Comparison of ENCODE assay signal across 17 mouse cellular contexts in genomic region chr5:110875286-110875685, GRCm38 (mm10). TPM values are rescaled to one million over a fixed set of nuclear protein-coding genes. Genes with fewer than 3 reads are reported as not detected.
DNase-seq lines count a peak whose midpoint lies in the region; ATAC-seq lines count a peak whose summit lies in the region.
"Had no signal": no experiment of that assay in that cellular context is flagged by ENCODE, and none has a peak within 500 bp of the region (broad histone marks: within the 10 kb centered on the region; RNA-seq: fewer than 3 reads in every experiment).

No protein-coding gene starts in this region.

- WGBS in forebrain, embryonic 10.5 days, result 97% methylated on average over 1 of the region's 1 CpGs
- WGBS in forebrain, embryonic 14.5 days, result 100% methylated on average over 1 of the region's 1 CpGs
- WGBS in hindbrain, embryonic 12.5 days, result 71% methylated on average over 1 of the region's 1 CpGs
- 78% methylated on average over 1 of the region's 1 CpGs for WGBS in hindbrain, embryonic 14.5 days

- H3K9ac ChIP-seq in forebrain, embryonic 14.5 days (ENCODE audit: low read length), result no peak overlapping the region
- H3K9ac ChIP-seq in hindbrain, embryonic 12.5 days, result no peak overlapping the region
- H3K9ac ChIP-seq in hindbrain, embryonic 14.5 days, result no peak overlapping the region
- H3K9ac ChIP-seq: forebrain, embryonic 13.5 days; kidney, embryonic 15.5 days had no signal

- H3K4me3 ChIP-seq in forebrain, embryonic 10.5 days, result no peak overlapping the region
- H3K4me3 ChIP-seq in forebrain, embryonic 14.5 days (ENCODE audit: low read depth, low read length), result no peak overlapping the region
- no peak overlapping the region for H3K4me3 ChIP-seq in hindbrain, embryonic 12.5 days
- H3K4me3 ChIP-seq in hindbrain, embryonic 14.5 days (replicated peaks; ENCODE audit: low read length), result no peak overlapping the region
- H3K4me3 ChIP-seq: forebrain, embryonic 13.5 days; hindbrain, embryonic 10.5 days; kidney, embryonic 15.5 days had no signal

- peaks cover 14% of the 10 kb centered on the region for H3K4me1 ChIP-seq in forebrain, embryonic 10.5 days
- H3K4me1 ChIP-seq in forebrain, embryonic 14.5 days (ENCODE audit: control insufficient read depth, insufficient read depth, low read length), result 0 out of 2 replicates have a peak, but pooled peaks cover 2% of the 10 kb centered on the region
- H3K4me1 ChIP-seq in hindbrain, embryonic 12.5 days, result peaks cover 2% of the 10 kb centered on the region
- H3K4me1 ChIP-seq in hindbrain, embryonic 14.5 days (replicated peaks; ENCODE audit: control insufficient read depth, insufficient read depth, low read length), result peaks cover 10% of the 10 kb centered on the region

- H3K4me2 ChIP-seq in forebrain, embryonic 14.5 days (ENCODE audit: low read length), result no peak overlapping the region
- no peak overlapping the region for H3K4me2 ChIP-seq in hindbrain, embryonic 12.5 days (replicated peaks)
- H3K4me2 ChIP-seq in hindbrain, embryonic 14.5 days (replicated peaks), result no peak overlapping the region
- H3K4me2 ChIP-seq: forebrain, embryonic 13.5 days; kidney, embryonic 15.5 days had no signal

- DNase-seq in forebrain, embryonic 10.5 days (ENCODE audit: extremely low spot score, low spot score), result no peak
- DNase-seq in forebrain, embryonic 14.5 days (ENCODE audit: low spot score), result no peak
- no peak for DNase-seq in hindbrain, embryonic 14.5 days (ENCODE audit: low spot score)
- peak; percentile 16 for DNase-seq in ovary, postnatal 36 days (ENCODE audit: low spot score)
- no peak for DNase-seq in ovary, adult 18-20 months (ENCODE audit: low spot score)
- DNase-seq in layer of hippocampus, adult 18-20 months (ENCODE audit: low spot score in 2 of 2), result no peak
- DNase-seq: cerebellum, adult 9-11 months; gastrocnemius, postnatal 25 days; lung, adult 18-20 months; thymus, adult 2 months had no signal

- peak overlapping the region; percentile 33; the same call in 1 of the 2 replicates for H3K27ac ChIP-seq in forebrain, embryonic 10.5 days
- no peak overlapping the region for H3K27ac ChIP-seq in forebrain, embryonic 14.5 days (ENCODE audit: low read depth, low read length)
- peak overlapping the region; percentile 55 for H3K27ac ChIP-seq in hindbrain, embryonic 12.5 days
- no peak overlapping the region for H3K27ac ChIP-seq in hindbrain, embryonic 14.5 days
- H3K27ac ChIP-seq: forebrain, embryonic 13.5 days; hindbrain, embryonic 10.5 days; kidney, embryonic 15.5 days had no signal

- H3K36me3 ChIP-seq in forebrain, embryonic 10.5 days (replicated peaks), result peaks cover 56% of the 10 kb centered on the region
- H3K36me3 ChIP-seq in forebrain, embryonic 14.5 days (ENCODE audit: control insufficient read depth, insufficient read depth, low read length), result peaks cover 5% of the 10 kb centered on the region; the same call in 1 of the 2 replicates
- H3K36me3 ChIP-seq in hindbrain, embryonic 12.5 days, result peaks cover under 1% of the 10 kb centered on the region; the same call in 1 of the 2 replicates
- no peaks in the 10 kb centered on the region for H3K36me3 ChIP-seq in hindbrain, embryonic 14.5 days (replicated peaks; ENCODE audit: control insufficient read depth, insufficient read depth)

- no peak for ATAC-seq in forebrain, embryonic 14.5 days
- ATAC-seq in hindbrain, embryonic 12.5 days (ENCODE audit: low FRiP score), result no peak
- no peak for ATAC-seq in hindbrain, embryonic 14.5 days (ENCODE audit: low FRiP score)
- ATAC-seq in megakaryocyte-erythroid progenitor cell, adult 5-6 weeks (replicated peaks; ENCODE audit: low FRiP score, low TSS enrichment, poor library complexity, severe bottlenecking), result peak; percentile 43; the same call in 1 of the 2 replicates
- ATAC-seq: activated CD4-positive, CD25-positive, alpha-beta regulatory T cell, adult 4 months; forebrain, embryonic 13.5 days had no signal

- H3K27me3 ChIP-seq in forebrain, embryonic 10.5 days (ENCODE audit: poor library complexity, severe bottlenecking), result no peaks in the 10 kb centered on the region
- no peaks in the 10 kb centered on the region for H3K27me3 ChIP-seq in forebrain, embryonic 14.5 days (replicated peaks; ENCODE audit: control insufficient read depth, insufficient read depth, low read length)
- no peaks in the 10 kb centered on the region for H3K27me3 ChIP-seq in hindbrain, embryonic 12.5 days
- H3K27me3 ChIP-seq in hindbrain, embryonic 14.5 days (ENCODE audit: control insufficient read depth, insufficient read depth, low read length), result no peaks in the 10 kb centered on the region
- H3K27me3 ChIP-seq: forebrain, embryonic 13.5 days; kidney, embryonic 15.5 days had no signal

- no peaks in the 10 kb centered on the region for H3K9me3 ChIP-seq in forebrain, embryonic 10.5 days
- no peaks in the 10 kb centered on the region for H3K9me3 ChIP-seq in forebrain, embryonic 14.5 days (replicated peaks; ENCODE audit: control insufficient read depth, low read length)
- no peaks in the 10 kb centered on the region for H3K9me3 ChIP-seq in hindbrain, embryonic 12.5 days (replicated peaks)
- no peaks in the 10 kb centered on the region for H3K9me3 ChIP-seq in hindbrain, embryonic 14.5 days (ENCODE audit: control insufficient read depth, low read length)
- H3K9me3 ChIP-seq: forebrain, embryonic 13.5 days; G1E; hindbrain, embryonic 10.5 days; kidney, embryonic 15.5 days had no signal

RNA-seq across cellular contexts. Expression of gene Ttc28, which starts 4.3 kb away (rescaled TPM):
- polyA plus RNA-seq in forebrain, embryonic 10.5 days (2016; fragmentation: Nextera tagmentation; extraction: Ambion mirVana), result 9.7 and 9.8 TPM in 2 replicates
- polyA plus RNA-seq in forebrain, embryonic 14.5 days (2014; fragmentation: Nextera tagmentation; extraction: Ambion mirVana), result 29.0 and 37.9 TPM in 2 replicates
- polyA plus RNA-seq in hindbrain, embryonic 12.5 days (2016; fragmentation: Nextera tagmentation; extraction: Ambion mirVana), result 26.9 and 28.2 TPM in 2 replicates
- polyA plus RNA-seq in hindbrain, embryonic 14.5 days (2014; fragmentation: Nextera tagmentation; extraction: Ambion mirVana), result 27.3 and 30.0 TPM in 2 replicates
- total RNA-seq in megakaryocyte-erythroid progenitor cell, adult 5-6 weeks (2014; fragmentation: Nextera tagmentation), result 3.2 and 5.4 TPM in 2 replicates
- 0.70 and 0.91 TPM in 2 replicates for total RNA-seq in megakaryocyte-erythroid progenitor cell, adult 5-6 weeks (2017)
- 1 to 10 TPM; 7.6 to 7.8 TPM for total RNA-seq in layer of hippocampus, adult 18-20 months (2021)

RNA-seq across cellular contexts. Expression of gene Chek2, which starts 35.5 kb away (rescaled TPM):
- 47.5 and 51.5 TPM in 2 replicates for polyA plus RNA-seq in forebrain, embryonic 10.5 days (2016; fragmentation: Nextera tagmentation; extraction: Ambion mirVana)
- 10.2 and 13.9 TPM in 2 replicates for polyA plus RNA-seq in forebrain, embryonic 14.5 days (2014; fragmentation: Nextera tagmentation; extraction: Ambion mirVana)
- polyA plus RNA-seq in hindbrain, embryonic 12.5 days (2016; fragmentation: Nextera tagmentation; extraction: Ambion mirVana), result 18.3 and 18.4 TPM in 2 replicates
- polyA plus RNA-seq in hindbrain, embryonic 14.5 days (2014; fragmentation: Nextera tagmentation; extraction: Ambion mirVana), result 5.4 and 5.9 TPM in 2 replicates
- 47.4 and 59.5 TPM in 2 replicates for total RNA-seq in megakaryocyte-erythroid progenitor cell, adult 5-6 weeks (2014; fragmentation: Nextera tagmentation)
- total RNA-seq in megakaryocyte-erythroid progenitor cell, adult 5-6 weeks (2017), result 31.1 and 56.9 TPM in 2 replicates
- total RNA-seq in layer of hippocampus, adult 18-20 months (2021), result 1 to 10 TPM; 1.6 to 2.9 TPM

RNA-seq across cellular contexts. Expression of gene Hscb, which starts 35.7 kb away (rescaled TPM):
- polyA plus RNA-seq in forebrain, embryonic 10.5 days (2016; fragmentation: Nextera tagmentation; extraction: Ambion mirVana), result 27.5 and 29.9 TPM in 2 replicates
- polyA plus RNA-seq in forebrain, embryonic 14.5 days (2014; fragmentation: Nextera tagmentation; extraction: Ambion mirVana), result 9.1 and 11.0 TPM in 2 replicates
- polyA plus RNA-seq in hindbrain, embryonic 12.5 days (2016; fragmentation: Nextera tagmentation; extraction: Ambion mirVana), result 18.5 and 21.4 TPM in 2 replicates
- 7.8 and 10.3 TPM in 2 replicates for polyA plus RNA-seq in hindbrain, embryonic 14.5 days (2014; fragmentation: Nextera tagmentation; extraction: Ambion mirVana)
- total RNA-seq in megakaryocyte-erythroid progenitor cell, adult 5-6 weeks (2014; fragmentation: Nextera tagmentation), result 44.1 and 53.7 TPM in 2 replicates
- total RNA-seq in megakaryocyte-erythroid progenitor cell, adult 5-6 weeks (2017), result 44.9 and 106 TPM in 2 replicates
- 10 to 100 TPM; 12.3 to 13.3 TPM for total RNA-seq in layer of hippocampus, adult 18-20 months (2021)

Comparison
In these comparisons a context has a peak if more than half of its experiments do, and no peak if none do; other contexts are left out.
1. H3K27ac ChIP-seq: peak in forebrain, embryonic 10.5 days (single experiment) and hindbrain, embryonic 12.5 days (single experiment); none in forebrain, embryonic 14.5 days (single experiment) and hindbrain, embryonic 14.5 days (single experiment).